ENCODE assay signal across 10 mouse cellular contexts in genomic region chr16:23498691-23499131, GRCm38 (mm10). TPM values are rescaled to one million over a fixed set of nuclear protein-coding genes. Genes with fewer than 3 reads are reported as not detected.
DNase-seq lines count a peak whose midpoint lies in the region; TF ChIP-seq lines count a peak whose summit lies in the region.
"Had no signal": no experiment of that assay in that cellular context is flagged by ENCODE, and none has a peak within 500 bp of the region (broad histone marks: within the 10 kb centered on the region; RNA-seq: fewer than 3 reads in every experiment).

No protein-coding gene starts in this region.

- no peak for DNase-seq in left cerebral cortex, adult 2 months (ENCODE audit: extremely low spot score in 1 of 2, low spot score in 2 of 2)
- no peak for DNase-seq in left cerebral cortex, postnatal 4 days
- DNase-seq in heart, adult 9 months (ENCODE audit: low spot score in 2 of 2), result peak; percentile 58 to 63
- DNase-seq in heart, postnatal 36 days, result peak; percentile 26 to 60
- peak; percentile 26 for DNase-seq in lung, postnatal 25 days (ENCODE audit: low spot score)
- DNase-seq in cerebellum, postnatal 4 days (ENCODE audit: low spot score in 2 of 2), result no peak
- no peak for DNase-seq in left cerebral cortex, postnatal 36 days (ENCODE audit: low spot score in 2 of 2)
- DNase-seq: adrenal gland, postnatal 14 days; cerebellum, postnatal 25 days had no signal

- TF ChIP-seq CTCF in left cerebral cortex, adult 2 months (IDR thresholded peaks at IDR 0.05), result no peak

- intact Hi-C loops in left cerebral cortex, adult 2 months (cut with DNase I), result no loop called here
- intact Hi-C loops in left cerebral cortex, postnatal 4 days (cut with DNase I), result no loop called here
- intact Hi-C loops in heart, postnatal 36 days (cut with DNase I), result no loop called here
- intact Hi-C loops in left cerebral cortex, postnatal 36 days (cut with DNase I), result no loop called here

- H3K4me3 ChIP-seq in left cerebral cortex, adult 2 months, result no peak overlapping the region
- H3K4me3 ChIP-seq: midbrain, embryonic 12.5 days had no signal

- H3K27ac ChIP-seq in left cerebral cortex, adult 2 months, result peak overlapping the region; percentile 59
- H3K27ac ChIP-seq: midbrain, embryonic 12.5 days had no signal

RNA-seq across cellular contexts. Expression of gene Rtp4, which starts 21.4 kb away (rescaled TPM):
- total RNA-seq in left cerebral cortex, adult 2 months (2021), result 1 to 10 TPM; 1.7 to 2.4 TPM
- 1 to 10 TPM in 1 of 2 experiments, under 1 TPM in 1; 0.93 to 1.1 TPM for total RNA-seq in left cerebral cortex, postnatal 4 days (2021)
- total RNA-seq in heart, postnatal 36 days (2021), result 10 to 100 TPM in 1 of 2 experiments, 1 to 10 TPM in 1; 6.5 to 11.9 TPM
- total RNA-seq in left cerebral cortex, postnatal 36 days (2021), result 1 to 10 TPM; 1.9 TPM

RNA-seq across cellular contexts. Expression of gene Masp1, which starts 21.9 kb away (rescaled TPM):
- total RNA-seq in left cerebral cortex, adult 2 months (2021), result 10 to 100 TPM; 12.6 to 14.6 TPM
- total RNA-seq in left cerebral cortex, postnatal 4 days (2021), result 10 to 100 TPM; 41.3 to 44.9 TPM
- total RNA-seq in heart, postnatal 36 days (2021), result 10 to 100 TPM; 16.9 to 17.3 TPM
- total RNA-seq in left cerebral cortex, postnatal 36 days (2021), result 10 to 100 TPM; 14.2 to 16.9 TPM

Comparison
In these comparisons a context has a peak if more than half of its experiments do, and no peak if none do; other contexts are left out.
1. DNase-seq: peak in heart, adult 9 months (2 of 2), heart, postnatal 36 days (2 of 2) and lung, postnatal 25 days (single experiment); none in left cerebral cortex, adult 2 months (0 of 2), left cerebral cortex, postnatal 4 days (single experiment), cerebellum, postnatal 4 days (0 of 2) and left cerebral cortex, postnatal 36 days (0 of 2).